Mouse (Mus musculus): ENCODE results near the gene Dbndd2.
A peak's percentile ranks its signal among the peaks of the same experiment; 100 is the strongest.

Gene Dbndd2

GRCm38 (mm10) chr2:164500511-164500910 is 14.6 kb downstream of the Dbndd2 start:
- DNase-seq (ENCODE audit: low read depth, low spot score): no peak

GRCm38 (mm10) chr2:164504919-164505318 is 19.0 kb downstream of the Dbndd2 start:
- DNase-seq (ENCODE audit: low read depth, low spot score): no peak

- no peak for DNase-seq (ENCODE audit: low read depth, low spot score)
Observed at GRCm38 (mm10) chr2:164505619-164506347, 19.9 kb downstream of the Dbndd2 start.

- DNase-seq (ENCODE audit: low read depth, low spot score): no peak
Observed at GRCm38 (mm10) chr2:164507811-164508210, 21.9 kb downstream of the Dbndd2 start.

- no peak for DNase-seq (ENCODE audit: low read depth, low spot score)
Observed at GRCm38 (mm10) chr2:164510621-164511190, 24.8 kb downstream of the Dbndd2 start.

GRCm38 (mm10) chr2:164512121-164512909 is 26.4 kb downstream of the Dbndd2 start:
- no peak for DNase-seq (ENCODE audit: low read depth, low spot score)

- DNase-seq (ENCODE audit: low read depth, low spot score): no peak
Observed at GRCm38 (mm10) chr2:164513389-164513788, 27.5 kb downstream of the Dbndd2 start.

- DNase-seq (ENCODE audit: low read depth, low spot score): no peak
Observed at GRCm38 (mm10) chr2:164514916-164515315, 29.0 kb downstream of the Dbndd2 start.

GRCm38 (mm10) chr2:164515897-164516296 is 30.0 kb downstream of the Dbndd2 start:
- DNase-seq (ENCODE audit: low read depth, low spot score): no peak

GRCm38 (mm10) chr2:164516592-164516991 is 30.7 kb downstream of the Dbndd2 start:
- DNase-seq (ENCODE audit: low read depth, low spot score): no peak

GRCm38 (mm10) chr2:164517485-164518221 is 31.7 kb downstream of the Dbndd2 start:
- DNase-seq (ENCODE audit: low read depth, low spot score): peak; percentile 84

- DNase-seq (ENCODE audit: low read depth, low spot score): no peak
Observed at GRCm38 (mm10) chr2:164518266-164519170, 32.6 kb downstream of the Dbndd2 start.

GRCm38 (mm10) chr2:164519171-164519526 is 33.2 kb downstream of the Dbndd2 start:
- DNase-seq (ENCODE audit: low read depth, low spot score): no peak

GRCm38 (mm10) chr2:164520782-164521181 is 34.9 kb downstream of the Dbndd2 start:
- peak; percentile 70 for DNase-seq (ENCODE audit: low read depth, low spot score)

- DNase-seq (ENCODE audit: low read depth, low spot score): peak; percentile 92
Observed at GRCm38 (mm10) chr2:164521841-164522240, 35.9 kb downstream of the Dbndd2 start.

GRCm38 (mm10) chr2:164522280-164522679 is 36.4 kb downstream of the Dbndd2 start:
- peak; percentile 65 for DNase-seq (ENCODE audit: low read depth, low spot score)

- peak; percentile 28 for DNase-seq (ENCODE audit: low read depth, low spot score)
Observed at GRCm38 (mm10) chr2:164523301-164523773, 37.4 kb downstream of the Dbndd2 start.

GRCm38 (mm10) chr2:164528557-164528956 is 42.7 kb downstream of the Dbndd2 start:
- no peak for DNase-seq (ENCODE audit: low read depth, low spot score)

GRCm38 (mm10) chr2:164531169-164531568 is 45.3 kb downstream of the Dbndd2 start:
- peak; percentile 86 for DNase-seq (ENCODE audit: low read depth, low spot score)

- peak; percentile 61 for DNase-seq (ENCODE audit: low read depth, low spot score)
Observed at GRCm38 (mm10) chr2:164534315-164534714, 48.4 kb downstream of the Dbndd2 start.

GRCm38 (mm10) chr2:164537003-164537402 is 51.1 kb downstream of the Dbndd2 start:
- no peak for DNase-seq (ENCODE audit: low read depth, low spot score)

Data from CD4-positive, CD25-positive, alpha-beta regulatory T cell, adult 2 months (primary cell).